Mouse (Mus musculus) kidney, embryonic 14.5 days (tissue): ENCODE measurements at regions not wholly inside any gene's neighbourhood (a gene's known extent, or its start where the extent isn't known, plus 50 kb on each side); places are given as distances from the start of the nearest gene placed in this dataset.

ENCODE experiments used
- ATAC-seq: fragments of 200-750 bp; cut with Nextera tagmentation; 2 replicates; pipeline ENCODE4 v1.8.0; 2017; ENCODE audit warnings: moderate number of reproducible peaks, mild to moderate bottlenecking, moderate TSS enrichment, moderate library complexity; ENCODE audit not compliant: low FRiP score, low TSS enrichment
- H3K27ac ChIP-seq: fragments of 300-500 bp; sonication (generic); 2 replicates; pipeline ENCODE4 v1.5.1; 2014; ENCODE audit warnings: low read depth, mild to moderate bottlenecking, low read length, moderate library complexity, mixed read lengths
- H3K27me3 ChIP-seq: fragments of 300-500 bp; sonication (generic); 2 replicates; pipeline ENCODE4 v1.6.1; 2014; ENCODE audit warnings: mild to moderate bottlenecking, low read length; ENCODE audit not compliant: control insufficient read depth, insufficient read depth
- H3K36me3 ChIP-seq: fragments of 300-500 bp; sonication (generic); 2 replicates; pipeline ENCODE4 v1.6.1; 2014; ENCODE audit warnings: low read length, mixed read lengths; ENCODE audit not compliant: control insufficient read depth, insufficient read depth
- H3K4me1 ChIP-seq: fragments of 300-500 bp; sonication (generic); 2 replicates; pipeline ENCODE4 v1.6.1; 2014; ENCODE audit warnings: low read length, mixed read lengths; ENCODE audit not compliant: control insufficient read depth, insufficient read depth
- H3K4me2 ChIP-seq: fragments of 300-500 bp; sonication (generic); replicated peaks from 2 replicates; pipeline ENCODE4 v1.6.1; 2014; ENCODE audit warnings: low read depth, mild to moderate bottlenecking, low read length
- H3K4me3 ChIP-seq: fragments of 300-500 bp; sonication (generic); 2 replicates; pipeline ENCODE4 v1.5.1; 2014; ENCODE audit warnings: mild to moderate bottlenecking, low read length
- H3K9ac ChIP-seq: fragments of 300-500 bp; sonication (generic); 2 replicates; pipeline ENCODE4 v1.6.1; 2014; ENCODE audit warnings: low read depth, mild to moderate bottlenecking, low read length, moderate library complexity
- H3K9me3 ChIP-seq: fragments of 300-500 bp; sonication (generic); 2 replicates; pipeline ENCODE4 v1.6.1; 2016; ENCODE audit warnings: low read length; ENCODE audit not compliant: control insufficient read depth
- WGBS: fragments of 180-500 bp; shearing (Covaris S2); extraction: QIAGEN DNeasy Blood & Tissue Kit; methylation state at CpG from one replicate; pipeline ENCODE4 v1.1.7; 2014; 5-methylcytosine and 5-hydroxymethylcytosine counted together

DNA sequence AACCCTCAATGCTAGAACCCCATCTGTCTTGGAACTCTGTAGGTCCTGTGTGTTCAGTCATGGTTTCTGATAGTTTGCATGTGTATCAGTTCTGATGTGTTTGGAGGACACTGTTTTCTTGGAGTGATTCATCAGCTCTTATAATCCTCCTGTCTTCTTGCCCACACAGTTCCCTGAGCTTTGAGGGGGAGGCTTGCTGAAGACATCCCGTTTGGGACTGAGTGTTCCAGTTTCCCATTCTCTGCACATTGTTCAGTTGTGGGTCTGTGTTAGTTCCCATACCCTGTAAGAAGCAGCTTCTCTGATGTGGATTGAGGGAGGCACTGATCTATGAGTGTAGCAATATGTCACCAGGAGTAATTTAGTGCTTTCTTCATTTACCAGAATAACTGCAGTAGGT, 275.2 kb downstream of the Bcl11a start:
- Histone ChIP-seq H3K27ac (no peak overlapping the region), H3K9ac (no peak overlapping the region), H3K27me3 (no peaks in the 10 kb centered on the region), H3K9me3 (no peaks in the 10 kb centered on the region), H3K4me1 (no peaks in the 10 kb centered on the region), H3K36me3 (no peaks in the 10 kb centered on the region), H3K4me3 (no peak overlapping the region), H3K4me2 (no peak overlapping the region)
- WGBS, result 47% methylated on average over 1 of the region's 1 CpGs
- ATAC-seq, result no peak

- no peak for ATAC-seq
Measured at GRCm38 (mm10) chr11:24357388-24357787, 279.5 kb downstream of the Bcl11a start.

DNA sequence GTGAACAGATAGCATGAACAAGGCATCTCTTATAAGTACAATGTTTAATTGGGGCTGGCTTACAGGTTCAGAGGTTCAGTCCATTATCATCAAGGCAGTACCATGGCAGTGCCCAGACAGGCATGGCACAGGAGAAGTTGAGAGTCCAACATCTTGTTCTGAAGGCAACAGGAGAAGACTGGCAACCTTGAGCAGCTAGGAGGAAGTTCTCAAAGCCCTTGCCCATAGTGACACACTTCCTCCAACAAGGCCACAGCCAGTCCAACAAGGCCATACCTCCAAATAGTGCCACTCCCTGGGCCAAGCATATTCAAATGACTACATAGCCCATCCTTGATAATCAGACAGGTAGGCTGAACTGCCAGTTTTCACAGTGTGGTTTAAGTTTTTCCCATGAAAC, 281.2 kb downstream of the Bcl11a start:
- H3K9me3 ChIP-seq, result no peaks in the 10 kb centered on the region

More at GRCm38 (mm10) chr11:24357388-24357787, 279.5 kb downstream of the Bcl11a start:
- Histone ChIP-seq H3K27ac (no peak overlapping the region), H3K9me3 (no peaks in the 10 kb centered on the region), H3K4me1 (0 out of 2 replicates have a peak, but pooled peaks cover 3% of the 10 kb centered on the region), H3K4me3 (no peak overlapping the region), H3K36me3 (no peaks in the 10 kb centered on the region), H3K9ac (no peak overlapping the region), H3K27me3 (no peaks in the 10 kb centered on the region), H3K4me2 (no peak overlapping the region)
- WGBS, result 62% methylated on average over 1 of the region's 1 CpGs

DNA sequence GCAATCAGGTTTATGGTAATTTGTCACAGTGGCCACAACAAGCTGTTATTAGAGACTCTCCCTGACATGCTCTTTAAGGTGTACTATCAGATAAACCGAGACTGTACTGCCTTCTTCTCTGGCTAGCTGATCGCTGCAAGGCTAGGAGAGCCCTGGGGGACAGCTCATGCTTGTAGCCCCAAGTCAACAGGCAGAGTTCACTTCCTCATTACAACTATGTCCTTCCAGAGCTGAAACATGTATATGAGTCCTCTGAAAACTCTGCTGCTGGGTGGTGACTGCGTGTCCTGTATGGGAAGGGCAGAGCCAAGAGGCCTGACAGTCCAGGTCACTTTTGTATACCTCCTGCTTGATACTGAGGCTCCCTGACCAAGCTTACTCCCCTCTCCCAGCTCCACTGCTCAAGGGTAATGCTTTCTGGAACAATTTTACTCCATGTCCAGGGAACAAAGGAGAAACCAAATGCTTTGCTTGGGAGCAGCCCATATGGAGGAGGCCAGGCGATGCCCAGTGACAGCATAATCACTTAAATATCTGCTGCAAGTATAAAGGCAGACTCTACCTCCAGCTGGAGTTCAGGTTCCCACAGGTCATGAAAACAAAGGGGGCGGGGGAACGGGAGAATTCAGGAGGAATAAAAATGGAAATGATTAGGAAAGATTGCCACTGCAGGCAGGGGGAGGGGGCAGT, 284.3 kb downstream of the Bcl11a start:
- no peaks in the 10 kb centered on the region for H3K9me3 ChIP-seq

More for the DNA sequence above, 281.2 kb downstream of the Bcl11a start:
- H3K4me1 ChIP-seq, result 0 out of 2 replicates have a peak, but pooled peaks cover 3% of the 10 kb centered on the region
- H3K27ac ChIP-seq, result no peak overlapping the region
- no peak overlapping the region for H3K4me2 ChIP-seq
- no peak overlapping the region for H3K9ac ChIP-seq
- H3K36me3 ChIP-seq, result no peaks in the 10 kb centered on the region
- ATAC-seq, result no peak
- no peak overlapping the region for H3K4me3 ChIP-seq
- H3K27me3 ChIP-seq, result no peaks in the 10 kb centered on the region

DNA sequence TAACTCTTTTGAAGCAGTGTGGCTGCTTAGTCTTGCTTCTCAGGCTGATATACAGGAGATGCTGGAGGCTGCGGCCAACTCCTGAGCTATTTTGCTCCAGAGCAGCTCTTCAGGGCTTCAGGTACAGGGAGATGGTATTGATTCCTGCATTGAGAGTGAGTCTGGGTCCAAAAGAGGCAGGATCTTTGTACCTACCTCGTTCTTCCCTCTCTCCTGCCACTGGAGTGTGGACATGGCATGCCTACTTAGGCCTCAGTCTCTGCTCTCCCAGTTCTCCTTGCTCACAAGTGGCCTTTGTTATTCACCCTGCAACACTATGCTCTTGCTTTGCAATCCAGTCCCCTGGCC, 284.8 kb downstream of the Bcl11a start:
- Histone ChIP-seq H3K4me3 (no peak overlapping the region), H3K27me3 (no peaks in the 10 kb centered on the region), H3K36me3 (no peaks in the 10 kb centered on the region), H3K4me2 (no peak overlapping the region), H3K9me3 (no peaks in the 10 kb centered on the region), H3K27ac (no peak overlapping the region), H3K4me1 (0 out of 2 replicates have a peak, but pooled peaks cover 3% of the 10 kb centered on the region), H3K9ac (no peak overlapping the region)
- 70% methylated on average over 2 of the region's 2 CpGs for WGBS
- ATAC-seq, result no peak

More for the DNA sequence above, 284.3 kb downstream of the Bcl11a start:
- Histone ChIP-seq H3K36me3 (no peaks in the 10 kb centered on the region), H3K4me1 (0 out of 2 replicates have a peak, but pooled peaks cover 3% of the 10 kb centered on the region), H3K27ac (no peak overlapping the region), H3K4me2 (no peak overlapping the region), H3K9ac (no peak overlapping the region), H3K27me3 (no peaks in the 10 kb centered on the region), H3K4me3 (no peak overlapping the region)
- ATAC-seq, result no peak
- 58% methylated on average over 6 of the region's 6 CpGs for WGBS

DNA sequence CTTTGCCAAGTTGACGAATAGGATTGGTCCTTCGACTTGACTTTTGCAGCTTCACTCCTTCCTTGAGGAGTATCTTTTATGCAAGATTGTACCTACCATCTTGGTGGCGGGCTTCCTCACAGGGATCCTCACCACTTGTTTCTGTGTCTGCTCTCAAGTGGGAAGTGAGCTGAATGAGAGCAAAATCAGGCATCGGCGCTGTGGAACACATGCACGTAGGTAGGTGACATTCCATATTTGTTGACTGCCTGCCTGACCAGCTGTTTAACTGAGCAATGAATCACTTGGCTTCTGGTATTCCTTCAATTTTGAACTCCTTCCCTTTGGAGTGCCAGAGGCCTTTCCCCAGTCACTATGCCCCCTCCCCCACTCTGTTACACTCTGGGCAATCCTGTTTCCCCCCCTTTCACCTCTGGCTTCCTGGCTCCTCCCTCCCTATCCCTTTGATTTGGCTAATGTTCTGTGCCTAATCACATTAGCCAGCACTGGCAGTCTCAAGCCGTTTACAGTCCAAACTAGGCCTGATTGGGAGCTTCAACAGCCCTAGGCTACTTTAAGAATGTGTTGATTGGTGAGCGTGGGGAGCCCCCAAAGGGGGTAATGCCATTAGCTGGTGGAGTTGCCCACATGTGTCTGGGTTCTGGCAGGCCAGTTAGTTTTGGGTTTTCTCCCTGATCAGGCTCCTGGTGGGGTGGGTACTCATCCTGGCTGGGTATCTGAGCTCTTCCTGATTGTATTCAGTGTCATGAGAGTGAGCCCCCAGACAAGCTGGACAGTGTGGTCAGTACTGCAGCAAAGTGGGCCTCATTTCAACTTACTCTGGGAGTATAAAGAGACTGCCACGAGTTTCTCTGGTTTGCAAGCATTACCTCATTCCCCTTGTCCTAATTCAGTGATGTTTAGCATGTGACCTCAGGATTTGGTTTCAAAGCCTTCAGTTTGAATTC, 285.8 kb downstream of the Bcl11a start:
- H3K9me3 ChIP-seq, result no peaks in the 10 kb centered on the region
- H3K4me1 ChIP-seq, result 0 out of 2 replicates have a peak, but pooled peaks cover 3% of the 10 kb centered on the region
- H3K27me3 ChIP-seq, result no peaks in the 10 kb centered on the region
- no peaks in the 10 kb centered on the region for H3K36me3 ChIP-seq
- no peak overlapping the region for H3K4me2 ChIP-seq
- peak; percentile 71; the same call in 1 of the 2 replicates for ATAC-seq
- no peak overlapping the region for H3K9ac ChIP-seq
- H3K4me3 ChIP-seq, result no peak overlapping the region
- H3K27ac ChIP-seq, result no peak overlapping the region
- WGBS, result 59% methylated on average over 9 of the region's 9 CpGs

- WGBS, result 14% methylated on average over 15 of the region's 15 CpGs
- Histone ChIP-seq H3K4me2 (peak overlapping the region; percentile 26; the same call in 1 of the 2 replicates), H3K9me3 (no peaks in the 10 kb centered on the region), H3K4me3 (no peak overlapping the region), H3K27ac (no peak overlapping the region), H3K4me1 (no peaks in the 10 kb centered on the region), H3K27me3 (peaks cover 5% of the 10 kb centered on the region; the same call in 1 of the 2 replicates), H3K36me3 (no peaks in the 10 kb centered on the region), H3K9ac (no peak overlapping the region)
- ATAC-seq, result peak; percentile 79
Measured at GRCm38 (mm10) chr11:24370198-24370860, 292.5 kb downstream of the Bcl11a start.

GRCm38 (mm10) chr11:24370861-24371686, 293.2 kb downstream of the Bcl11a start:
- H3K4me1 ChIP-seq, result no peaks in the 10 kb centered on the region
- peaks cover 5% of the 10 kb centered on the region; the same call in 1 of the 2 replicates for H3K27me3 ChIP-seq
- H3K4me2 ChIP-seq, result peak overlapping the region; percentile 26; the same call in 1 of the 2 replicates
- H3K4me3 ChIP-seq, result no peak overlapping the region
- H3K27ac ChIP-seq, result no peak overlapping the region
- no peaks in the 10 kb centered on the region for H3K36me3 ChIP-seq
- WGBS, result 55% methylated on average over 10 of the region's 10 CpGs
- no peak for ATAC-seq
- no peak overlapping the region for H3K9ac ChIP-seq
- no peaks in the 10 kb centered on the region for H3K9me3 ChIP-seq
